In genomic region chr10:108409529-108409928, GRCm38 (mm10) we compare ENCODE assay signal across 24 mouse cellular contexts.
A peak's percentile ranks its signal among the peaks of the same experiment; 100 is the strongest.
DNase-seq lines count a peak whose midpoint lies in the region; ATAC-seq and TF ChIP-seq lines count a peak whose summit lies in the region.
"Had no signal": no experiment of that assay in that cellular context is flagged by ENCODE, and none has a peak within 500 bp of the region (broad histone marks: within the 10 kb centered on the region; RNA-seq: fewer than 3 reads in every experiment).

No protein-coding gene starts in this region.

- H3K4me3 ChIP-seq in lung, adult 2 months (replicated peaks; ENCODE audit: extremely low read depth, low read depth, low read length): no peak overlapping the region
- no peak overlapping the region for H3K4me3 ChIP-seq in lung, postnatal 0 days (ENCODE audit: low read depth, low read length)
- H3K4me3 ChIP-seq: gastrocnemius, adult 2 months; hindbrain, embryonic 12.5 days; layer of hippocampus, adult 2 months; limb, embryonic 12.5 days; liver, embryonic 12.5 days; midbrain, embryonic 12.5 days; neural tube, embryonic 15.5 days had no signal

- peak; percentile 28 to 62 for DNase-seq in lung, adult 18-20 months
- no peak for DNase-seq in lung, adult 2 months
- DNase-seq in lung, postnatal 0 days (ENCODE audit: low spot score): peak; percentile 73
- peak; percentile 56 for DNase-seq in lung, postnatal 36 days
- DNase-seq in adrenal gland, postnatal 4 days (ENCODE audit: low spot score in 2 of 2): no peak
- no peak for DNase-seq in cerebellum, postnatal 4 days (ENCODE audit: low spot score in 2 of 2)
- DNase-seq in urinary bladder, postnatal 25 days (ENCODE audit: low spot score): no peak
- DNase-seq: adrenal gland, adult 8-10 months; cerebellum, adult 18-20 months; cerebellum, postnatal 14 days; gastrocnemius, adult 2 months; heart, postnatal 10 days; kidney, postnatal 25 days; layer of hippocampus, postnatal 36 days; spleen, adult 18-20 months; thymus, adult 2 months had no signal

- no peak overlapping the region for H3K4me2 ChIP-seq in lung, postnatal 0 days (replicated peaks; ENCODE audit: low read depth, low read length)
- H3K4me2 ChIP-seq: hindbrain, embryonic 12.5 days; limb, embryonic 12.5 days; liver, embryonic 12.5 days; midbrain, embryonic 12.5 days; neural tube, embryonic 15.5 days had no signal

- no peaks in the 10 kb centered on the region for H3K9me3 ChIP-seq in lung, postnatal 0 days (ENCODE audit: low read length)
- H3K9me3 ChIP-seq: hindbrain, embryonic 12.5 days; limb, embryonic 12.5 days; liver, embryonic 12.5 days; midbrain, embryonic 12.5 days; neural tube, embryonic 15.5 days had no signal

- TF ChIP-seq POLR2A in lung, adult 2 months (IDR thresholded peaks at IDR 0.05; ENCODE audit: borderline replicate concordance, extremely low read depth, low read depth, low read length): no peak

- no peak for TF ChIP-seq CTCF in lung, adult 2 months (IDR thresholded peaks at IDR 0.05; ENCODE audit: insufficient read depth, low read length)
- no peak for TF ChIP-seq CTCF in lung, postnatal 0 days (IDR thresholded peaks at IDR 0.05)

- peak overlapping the region; percentile 75; the same call in 1 of the 2 replicates for H3K27ac ChIP-seq in lung, postnatal 0 days (ENCODE audit: low read length)
- H3K27ac ChIP-seq: gastrocnemius, adult 2 months; hindbrain, embryonic 12.5 days; layer of hippocampus, adult 2 months; limb, embryonic 12.5 days; liver, embryonic 12.5 days; midbrain, embryonic 12.5 days; neural tube, embryonic 15.5 days had no signal

- no peaks in the 10 kb centered on the region for H3K27me3 ChIP-seq in lung, postnatal 0 days (replicated peaks; ENCODE audit: insufficient read depth, low read length)
- H3K27me3 ChIP-seq: hindbrain, embryonic 12.5 days; limb, embryonic 12.5 days; liver, embryonic 12.5 days; midbrain, embryonic 12.5 days; neural tube, embryonic 15.5 days had no signal

- TF ChIP-seq EP300 in lung, postnatal 0 days (IDR thresholded peaks at IDR 0.05): peak; percentile 85

- no peak overlapping the region for H3K9ac ChIP-seq in lung, postnatal 0 days (replicated peaks; ENCODE audit: low read depth)
- H3K9ac ChIP-seq: hindbrain, embryonic 12.5 days; limb, embryonic 12.5 days; liver, embryonic 12.5 days; midbrain, embryonic 12.5 days; neural tube, embryonic 15.5 days had no signal

- ATAC-seq in lung, postnatal 0 days: peak; percentile 85
- ATAC-seq: forebrain, embryonic 14.5 days; intestine, postnatal 0 days; liver, embryonic 12.5 days had no signal

- 53% methylated on average over 6 of the region's 6 CpGs for WGBS in lung, adult 2 months
- 37% methylated on average over 6 of the region's 6 CpGs for WGBS in lung, postnatal 0 days

- no peaks in the 10 kb centered on the region for H3K36me3 ChIP-seq in lung, postnatal 0 days (ENCODE audit: insufficient read depth, low read length)
- H3K36me3 ChIP-seq: hindbrain, embryonic 12.5 days; limb, embryonic 12.5 days; midbrain, embryonic 12.5 days; neural tube, embryonic 15.5 days had no signal

- H3K4me1 ChIP-seq in lung, adult 2 months (ENCODE audit: control insufficient read depth, insufficient read depth, low read length): peaks cover 6% of the 10 kb centered on the region; the same call in 1 of the 2 replicates
- H3K4me1 ChIP-seq in lung, postnatal 0 days (ENCODE audit: insufficient read depth, low read depth, low read length): 0 out of 2 replicates have a peak, but pooled peaks cover 4% of the 10 kb centered on the region
- H3K4me1 ChIP-seq: midbrain, embryonic 12.5 days; neural tube, embryonic 15.5 days had no signal

Comparison
In these comparisons a context has a peak if more than half of its experiments do, and no peak if none do; other contexts are left out.
1. DNase-seq: peak in lung, adult 18-20 months (2 of 2), lung, postnatal 0 days (single experiment) and lung, postnatal 36 days (single experiment); none in lung, adult 2 months (single experiment), adrenal gland, postnatal 4 days (0 of 2), cerebellum, postnatal 4 days (0 of 2) and urinary bladder, postnatal 25 days (single experiment).